Mouse (Mus musculus): ENCODE data around the gene Bcl6.

The Bcl6 gene

DNA sequence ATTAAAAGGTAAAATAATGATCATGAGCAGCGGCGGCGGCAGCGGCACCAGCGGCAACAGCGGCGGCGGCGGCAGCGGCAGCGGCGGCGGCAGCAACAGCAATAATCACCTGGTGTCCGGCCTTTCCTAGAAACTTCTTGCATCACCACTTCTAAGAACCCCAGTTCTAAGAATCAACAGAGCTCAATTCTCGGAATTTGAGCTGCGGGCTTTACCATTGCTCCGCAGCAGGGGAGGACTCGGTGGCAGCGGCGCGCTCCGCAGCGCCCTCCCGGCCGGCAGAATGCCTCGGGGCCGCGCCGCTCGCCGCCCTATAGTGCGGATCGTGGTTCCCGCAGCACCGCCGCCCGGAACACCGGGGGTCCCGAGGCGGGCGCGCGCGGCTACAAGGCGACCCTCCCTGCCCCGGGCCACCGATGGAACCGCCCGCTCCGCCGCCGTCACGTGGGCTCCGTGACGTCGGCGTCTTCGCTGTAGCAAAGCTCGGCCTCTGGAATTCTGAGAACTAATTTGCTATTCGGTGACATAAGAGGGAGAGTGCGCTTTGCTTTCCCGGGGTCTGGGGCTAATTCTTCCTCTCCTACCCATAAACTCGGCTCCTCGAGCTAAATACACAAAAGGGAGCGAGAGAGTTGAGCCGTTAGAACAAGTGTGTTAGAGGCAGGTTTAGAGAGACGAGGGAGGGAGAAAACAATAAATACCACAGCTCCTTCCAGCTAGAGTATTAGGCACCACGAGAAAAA lies at the start of gene Bcl6, which contains the start of gene Gm37419:
Bcl6 (minus strand) TSS at position 387 of the 743 bp plus-strand sequence.
Gm37419 (plus strand) TSS at position 17 of the 743 bp plus-strand sequence.
- DNase-seq (ENCODE audit: low spot score in 2 of 2), result peak; percentile 82 to 85

DNA sequence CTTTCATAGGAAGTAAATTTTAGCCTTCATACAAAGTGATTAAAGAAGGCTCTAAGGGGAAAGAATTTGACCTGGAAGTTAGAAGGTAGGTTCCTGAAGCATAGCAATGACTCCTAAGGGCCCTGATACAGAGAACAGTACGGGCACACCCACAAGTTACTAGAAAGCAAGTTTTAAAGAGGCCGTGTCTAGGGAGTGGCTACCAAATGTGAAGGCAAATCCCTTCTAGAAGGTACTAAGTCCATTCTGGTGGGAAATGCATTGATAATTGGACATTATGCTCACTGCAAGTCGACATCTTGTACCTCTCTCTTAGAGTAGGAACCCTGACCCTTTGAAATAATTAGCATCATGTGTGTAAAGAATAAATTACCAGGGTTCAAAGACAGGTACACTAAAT lies 47.7 kb upstream of the Bcl6 start:
- no peak for DNase-seq (ENCODE audit: low spot score in 2 of 2)

DNA sequence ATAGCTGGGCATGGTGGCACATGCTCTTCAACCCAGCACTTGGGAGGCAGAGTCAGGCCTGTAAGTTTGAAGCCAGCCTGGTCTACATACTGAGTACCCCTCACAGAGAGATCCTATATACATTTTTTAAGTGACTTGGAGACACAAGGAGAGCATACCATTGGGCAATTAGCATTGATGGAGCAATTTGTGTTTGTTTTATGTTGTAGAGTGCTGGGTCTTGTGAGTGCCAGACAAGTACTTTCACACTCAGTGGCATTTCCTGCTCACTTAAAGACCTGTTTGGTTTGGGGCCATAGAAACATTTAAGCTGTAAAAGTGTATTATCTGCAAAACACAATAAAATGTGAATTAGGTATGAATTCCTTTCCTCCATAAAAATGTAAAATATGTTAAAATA lies 47.1 kb upstream of the Bcl6 start:
- no peak for DNase-seq (ENCODE audit: low spot score in 2 of 2)

DNA sequence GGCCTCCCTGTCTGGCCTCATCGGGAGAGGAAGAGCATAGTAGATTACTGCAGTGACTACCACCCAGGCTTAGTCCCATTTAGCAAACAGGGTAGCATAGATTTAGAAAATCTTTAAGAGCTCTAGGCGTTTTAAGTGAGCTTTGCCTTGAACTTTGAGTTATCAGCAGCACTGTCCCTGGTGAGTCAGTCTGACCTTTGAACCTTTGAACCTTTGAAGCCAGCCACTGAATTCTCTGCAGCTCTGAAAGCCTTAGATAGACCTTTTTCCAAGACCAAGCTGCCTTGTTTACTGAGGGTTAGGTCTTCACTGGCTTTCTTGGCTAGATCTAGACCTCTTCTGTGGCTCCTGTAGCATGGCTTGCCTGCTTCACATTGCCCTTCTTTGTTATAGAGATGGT lies 45.8 kb upstream of the Bcl6 start:
- DNase-seq (ENCODE audit: low spot score in 2 of 2), result no peak

DNA sequence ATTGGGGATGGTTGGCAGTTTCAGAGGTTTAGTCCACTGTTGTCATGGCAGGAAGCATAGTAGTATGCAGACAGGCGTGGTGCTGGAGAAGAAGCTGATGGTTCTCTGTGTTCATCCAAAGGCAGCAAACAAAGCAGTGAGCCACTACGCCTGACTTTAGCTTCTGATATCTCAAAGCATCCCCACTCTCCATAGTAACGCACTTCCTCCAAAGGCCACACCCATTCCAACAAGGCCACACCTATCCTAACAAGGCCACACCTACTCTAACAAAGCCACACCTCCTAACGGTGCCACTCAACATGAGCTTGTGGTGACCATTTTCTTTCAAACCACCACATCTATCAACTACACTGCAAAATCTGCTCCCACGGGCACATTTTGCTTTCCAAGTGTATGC lies 44.6 kb upstream of the Bcl6 start:
- DNase-seq (ENCODE audit: low spot score in 2 of 2), result no peak

DNA sequence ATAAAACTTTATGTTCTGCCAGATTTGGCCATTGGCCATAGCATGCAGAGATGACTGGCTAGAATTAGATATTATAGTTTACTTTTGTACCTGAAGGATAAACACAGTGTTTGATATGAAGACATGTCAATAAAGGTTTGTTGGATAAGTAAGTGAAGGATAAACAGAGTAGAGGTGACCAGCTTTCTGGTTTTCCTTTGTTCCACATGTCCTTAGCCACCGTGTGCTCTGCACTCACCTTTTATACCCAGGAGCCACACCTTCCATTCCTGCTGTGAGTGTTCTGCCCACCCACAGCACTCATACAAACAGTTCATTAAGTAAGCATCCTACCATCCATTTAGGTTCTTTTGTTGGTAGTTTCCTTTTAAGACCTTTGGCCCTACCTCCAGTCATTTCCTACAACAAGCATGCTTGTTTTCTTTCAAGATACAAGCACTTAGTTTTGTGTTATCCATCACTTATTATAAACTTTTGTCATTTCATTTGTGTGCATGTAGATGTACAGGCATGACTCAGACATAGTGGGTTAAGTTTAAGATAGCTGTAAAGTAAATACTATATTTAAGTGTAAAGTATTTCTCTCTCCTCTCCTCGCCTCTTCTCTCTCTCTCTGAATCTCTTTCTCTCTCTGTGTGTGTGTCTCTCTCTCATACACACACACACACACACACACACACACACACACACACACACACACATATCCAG lies 41.5 kb upstream of the Bcl6 start:
- DNase-seq (ENCODE audit: low spot score in 2 of 2), result no peak

DNA sequence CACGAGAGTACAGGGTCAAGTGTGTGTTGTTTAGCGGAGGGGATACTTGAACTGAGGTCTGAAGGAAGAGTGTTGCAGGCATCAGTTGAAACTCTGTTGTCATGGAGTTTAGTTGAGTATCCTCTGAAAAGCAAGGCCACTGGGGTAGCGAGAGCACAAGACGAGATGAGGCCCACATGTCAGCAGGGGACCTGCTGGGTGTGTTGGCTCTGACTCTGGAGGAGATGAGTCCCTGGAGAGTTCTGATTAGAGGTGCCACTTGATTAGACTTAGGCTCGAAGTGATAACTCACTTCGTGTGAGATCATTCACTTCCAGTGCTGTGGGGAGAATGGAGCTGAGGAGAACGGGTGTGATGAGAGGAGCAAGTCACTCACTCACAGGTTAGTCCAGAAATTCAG lies 36.8 kb upstream of the Bcl6 start:
- DNase-seq (ENCODE audit: low spot score in 2 of 2), result no peak

DNA sequence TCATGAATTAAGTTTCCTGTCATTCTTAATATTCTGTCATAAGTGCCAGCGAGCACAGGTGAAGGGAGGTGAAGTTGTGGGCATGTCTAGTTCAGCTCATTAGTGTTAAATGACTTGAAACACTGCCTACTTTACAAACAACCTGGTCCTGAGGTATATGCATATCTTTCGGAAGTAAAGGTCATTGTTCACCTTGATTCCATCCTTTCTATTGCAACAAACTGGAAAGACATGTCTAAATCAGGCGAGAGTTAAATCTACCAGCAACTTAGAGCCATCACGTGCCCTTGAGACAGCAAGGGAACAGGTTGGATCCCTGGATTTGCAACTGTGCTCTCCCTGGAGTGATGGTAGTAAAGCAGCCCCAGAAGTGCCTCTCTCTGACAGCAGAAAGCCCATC lies 34.0 kb upstream of the Bcl6 start:
- DNase-seq (ENCODE audit: low spot score in 2 of 2), result no peak

DNA sequence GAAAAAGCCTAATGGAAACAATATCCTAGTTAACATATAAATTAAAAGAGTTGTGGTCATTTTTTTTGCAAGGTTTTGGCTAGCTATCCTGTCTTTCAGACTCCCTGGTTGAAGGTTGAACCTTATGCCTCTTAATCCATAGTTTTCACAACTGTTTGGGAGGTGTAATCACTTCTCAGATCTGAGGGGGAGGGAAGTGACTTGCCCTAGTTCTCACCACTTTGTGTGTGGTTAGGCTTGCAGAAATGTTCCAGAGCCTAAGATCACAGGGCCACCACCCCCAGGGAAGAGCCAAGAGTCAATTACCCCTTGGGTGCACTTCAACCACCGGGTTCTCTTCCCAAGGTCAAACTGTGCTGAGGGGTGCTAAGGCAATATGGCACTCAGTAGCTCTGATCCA lies 33.1 kb upstream of the Bcl6 start:
- no peak for DNase-seq (ENCODE audit: low spot score in 2 of 2)

DNA sequence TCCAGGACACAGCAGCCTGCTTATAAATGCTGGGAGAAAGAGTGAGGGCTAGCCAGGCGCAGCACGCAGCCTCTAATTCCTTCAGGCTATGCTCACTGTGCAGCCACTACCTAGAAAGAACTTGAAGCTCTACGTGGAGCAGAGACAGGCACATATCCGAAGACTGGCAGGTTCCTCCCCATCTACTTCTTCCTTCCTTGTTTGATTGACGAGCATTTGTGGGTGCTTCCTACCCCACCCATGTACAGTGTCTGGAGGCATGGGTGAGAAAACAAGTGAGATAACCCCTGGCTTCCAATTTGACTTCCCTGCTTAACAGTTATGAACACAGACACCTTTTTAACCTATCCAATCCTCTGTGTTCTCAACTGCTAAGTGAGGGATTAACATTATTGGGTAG lies 28.1 kb upstream of the Bcl6 start:
- no peak for DNase-seq (ENCODE audit: low spot score in 2 of 2)

DNA sequence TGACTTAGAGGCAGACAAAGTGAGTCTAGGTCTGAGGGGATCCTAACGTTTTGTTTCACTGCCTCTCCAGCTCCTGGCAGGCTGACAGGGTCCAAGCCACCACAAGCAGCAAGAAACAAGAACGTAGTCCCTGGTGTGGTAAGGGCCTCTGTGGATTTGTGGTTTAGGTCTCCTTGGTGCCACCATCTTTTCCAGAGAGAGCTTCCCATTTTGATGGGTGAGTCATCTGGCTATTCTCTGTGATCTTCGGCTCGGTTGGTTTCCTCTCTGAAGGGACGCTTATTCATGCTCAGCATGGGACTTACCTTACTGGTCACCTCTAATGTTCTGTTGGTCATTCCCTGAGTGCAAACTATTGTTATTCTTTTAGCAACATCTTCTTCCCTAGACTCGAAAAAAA lies 27.6 kb upstream of the Bcl6 start:
- no peak for DNase-seq (ENCODE audit: low spot score in 2 of 2)

DNA sequence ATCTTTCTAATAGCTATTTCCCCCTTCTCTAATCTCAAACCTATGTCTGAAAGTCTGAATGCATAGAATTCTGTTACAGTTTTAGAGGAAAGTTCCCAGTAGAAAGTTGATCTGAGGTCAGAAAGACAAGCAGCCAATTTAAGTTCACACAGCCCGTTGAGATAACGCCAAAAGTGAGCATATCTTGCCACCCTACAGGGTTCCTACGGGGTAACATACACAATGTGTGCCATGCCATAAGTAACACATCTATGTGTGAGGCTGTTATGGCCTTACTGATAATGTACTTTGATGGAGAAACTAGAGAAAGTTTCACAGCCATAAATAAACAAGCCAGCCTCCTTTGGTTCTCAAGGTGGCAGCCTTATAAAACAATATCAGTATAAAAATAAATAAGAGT lies 25.7 kb upstream of the Bcl6 start:
- no peak for DNase-seq (ENCODE audit: low spot score in 2 of 2)

DNA sequence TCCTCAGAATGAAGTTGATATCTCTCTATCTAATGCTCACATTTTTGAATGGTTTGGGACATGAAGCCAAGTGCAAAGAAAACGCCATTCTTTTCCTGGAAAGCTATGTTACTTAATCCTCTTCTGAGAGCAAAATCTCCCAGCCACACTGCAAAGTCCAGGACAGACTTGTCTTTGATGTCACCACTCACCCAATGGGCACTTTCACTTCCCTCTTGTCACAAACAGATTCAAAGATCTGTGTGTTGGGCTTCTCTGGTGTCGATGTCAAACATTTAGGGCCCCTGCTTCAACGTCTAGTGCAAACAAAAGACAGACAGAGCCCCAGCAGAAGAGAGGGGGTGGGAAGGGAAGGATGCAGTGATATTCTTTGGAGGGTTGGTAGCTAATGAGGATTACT lies 23.4 kb upstream of the Bcl6 start:
- no peak for DNase-seq (ENCODE audit: low spot score in 2 of 2)

DNA sequence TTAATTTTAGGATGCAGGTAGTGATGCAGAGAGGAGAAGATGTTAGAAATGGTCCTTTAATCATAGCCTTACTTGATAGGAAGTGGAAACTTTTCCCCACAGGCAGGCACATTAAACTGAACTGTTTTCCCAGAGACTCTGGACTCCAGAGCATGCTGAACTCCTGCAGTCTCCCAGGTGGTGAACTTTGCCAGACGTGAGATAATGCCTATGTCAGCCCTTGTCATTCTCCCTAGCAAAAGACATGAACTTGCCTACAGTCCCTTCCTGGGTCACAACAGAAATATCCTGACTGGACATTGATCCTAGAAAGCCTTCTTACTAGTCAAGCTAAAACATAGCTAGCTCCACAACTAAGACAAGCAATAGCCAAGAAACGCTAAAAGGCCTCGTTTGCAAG lies 22.7 kb upstream of the Bcl6 start:
- DNase-seq (ENCODE audit: low spot score in 2 of 2), result no peak

DNA sequence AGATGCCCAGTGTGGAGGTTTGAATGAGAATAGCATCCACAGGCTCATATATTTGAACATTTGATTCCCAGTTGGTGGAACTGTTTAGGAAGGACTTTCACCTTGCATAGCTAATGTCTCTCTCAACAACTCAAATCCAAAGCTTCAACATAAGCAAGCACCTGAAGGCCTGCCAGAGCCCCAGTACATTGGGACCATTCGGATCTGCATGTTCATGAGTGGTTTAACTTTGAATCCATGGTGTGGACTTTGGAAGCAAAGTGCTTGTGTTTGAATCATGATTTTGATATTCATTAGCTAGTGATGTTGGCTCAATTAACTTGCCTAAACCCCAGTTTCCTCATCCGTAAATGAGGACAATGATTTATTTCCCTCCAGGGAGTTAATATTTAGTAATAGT lies 21.2 kb upstream of the Bcl6 start:
- DNase-seq (ENCODE audit: low spot score in 2 of 2), result no peak

DNA sequence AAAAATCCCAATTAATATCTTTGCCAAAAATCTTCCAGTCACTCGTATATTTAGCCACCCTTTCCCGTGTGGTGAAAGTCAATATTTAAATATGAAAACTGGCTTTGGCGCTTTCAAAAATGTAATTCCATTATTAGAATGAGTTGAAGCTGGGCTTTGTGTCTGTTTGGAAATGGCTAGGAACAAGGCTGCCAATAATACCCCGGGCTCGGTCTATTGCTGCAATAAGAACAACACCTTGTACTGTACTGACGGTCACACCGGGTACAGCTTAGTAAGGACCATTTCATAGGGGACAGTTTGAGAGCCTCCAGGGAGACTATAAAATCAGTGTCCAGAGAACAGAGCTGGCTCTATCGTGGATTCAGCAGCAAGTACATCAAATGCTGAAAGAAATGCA lies 17.3 kb upstream of the Bcl6 start:
- no peak for DNase-seq (ENCODE audit: low spot score in 2 of 2)

DNA sequence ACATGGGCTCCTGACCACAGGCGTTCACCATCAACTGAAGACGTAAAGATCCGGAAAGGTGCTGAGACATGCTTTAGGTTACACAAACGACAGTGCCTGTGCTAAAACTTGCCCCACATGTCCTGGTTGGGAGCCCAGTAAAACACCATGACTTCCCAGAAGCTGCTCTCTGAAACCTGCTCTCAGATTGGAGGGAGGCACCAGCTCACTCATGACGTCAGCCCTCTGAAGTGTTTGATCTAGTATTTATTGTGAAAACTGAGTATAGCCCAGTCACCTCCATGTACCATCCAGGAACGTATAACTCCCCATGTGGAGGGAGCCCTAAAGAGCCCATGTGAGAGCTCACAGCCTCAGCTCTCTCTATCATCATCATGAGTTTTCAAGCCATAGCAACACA lies 9.3 kb upstream of the Bcl6 start:
- no peak for DNase-seq (ENCODE audit: low spot score in 2 of 2)

DNA sequence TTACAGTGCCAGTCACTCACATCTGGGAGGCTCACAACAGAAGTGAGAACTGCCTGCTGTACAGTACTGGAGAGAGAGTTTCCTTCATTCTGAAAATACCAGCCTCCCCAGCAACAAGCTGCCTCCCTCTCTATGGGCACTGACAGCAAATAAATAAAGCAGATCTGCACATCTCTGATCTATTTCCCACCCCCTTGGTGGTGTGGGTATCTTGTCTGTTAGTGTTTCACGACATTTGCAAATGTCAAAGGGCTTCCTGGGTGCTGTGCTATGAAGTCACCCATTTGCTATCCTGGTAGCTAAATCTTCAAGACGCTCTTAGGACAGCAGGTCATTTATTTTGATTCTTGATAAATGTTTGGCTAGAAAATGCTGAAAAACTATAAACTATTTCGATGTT lies 8.6 kb upstream of the Bcl6 start:
- no peak for DNase-seq (ENCODE audit: low spot score in 2 of 2)

DNA sequence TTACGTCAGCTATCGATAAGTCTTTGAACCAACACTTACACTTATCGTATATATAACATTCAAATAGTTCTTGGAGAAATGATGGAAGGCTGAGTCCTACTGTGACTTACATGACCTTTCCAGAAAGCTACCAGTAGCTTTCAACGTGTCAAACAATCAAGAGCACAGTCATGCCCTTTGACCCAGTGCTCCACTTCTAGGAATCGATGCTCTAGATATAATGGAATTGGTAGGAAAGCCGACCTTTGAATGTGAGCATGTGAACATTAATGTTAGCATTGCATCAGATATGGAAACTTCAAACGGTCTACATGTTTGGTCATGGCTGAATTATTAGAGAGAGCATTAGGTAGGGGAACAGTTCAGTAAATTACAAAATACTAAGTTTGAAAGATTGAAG lies 7.7 kb upstream of the Bcl6 start:
- no peak for DNase-seq (ENCODE audit: low spot score in 2 of 2)

DNA sequence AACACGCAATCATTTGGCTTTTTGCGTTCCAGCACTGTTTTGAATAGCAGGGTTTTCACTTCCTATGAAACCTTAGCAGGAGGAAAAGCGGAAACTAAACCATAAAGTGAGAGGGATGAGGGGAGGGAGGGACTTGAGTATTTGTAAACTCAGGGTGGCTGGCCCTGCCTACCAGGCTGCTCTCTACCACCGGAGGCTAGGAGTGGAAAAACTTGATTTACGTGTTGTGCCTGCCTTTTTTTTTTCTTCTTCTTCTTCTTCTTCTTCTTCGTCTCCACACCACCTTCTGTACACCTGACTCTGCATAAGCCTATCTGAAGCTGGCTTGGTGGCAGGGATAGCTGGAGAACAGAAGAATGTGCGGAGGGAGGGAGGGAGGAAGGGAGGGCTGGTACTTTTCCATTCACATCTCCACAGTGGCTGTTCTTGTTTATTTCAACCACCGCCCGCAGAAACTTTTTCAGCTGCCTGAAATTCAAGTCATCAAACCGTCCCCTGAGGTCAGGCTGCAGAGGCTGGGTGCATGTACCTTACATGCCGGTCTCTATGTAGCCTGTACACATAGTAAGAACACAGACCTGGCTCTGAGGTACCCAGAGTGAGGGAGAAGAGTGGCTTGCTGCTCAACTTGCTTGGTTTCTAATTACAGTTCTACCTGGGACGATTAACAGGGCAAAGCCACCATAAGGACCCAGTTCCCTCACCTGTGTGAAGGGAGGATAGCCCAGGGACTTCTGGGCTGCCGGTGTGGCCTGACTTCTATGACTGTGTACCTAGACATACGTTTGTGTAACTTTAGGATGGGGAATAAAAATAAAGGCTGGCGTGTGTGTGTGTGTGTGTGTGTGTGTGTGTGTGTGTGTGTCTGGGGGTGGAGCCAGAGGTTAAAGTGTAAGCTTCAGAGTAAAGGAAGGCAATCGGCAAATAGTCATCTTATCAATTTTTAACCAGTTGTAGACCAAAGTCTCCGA lies 5.0 kb upstream of the Bcl6 start:
- no peak for DNase-seq (ENCODE audit: low spot score in 2 of 2)

DNA sequence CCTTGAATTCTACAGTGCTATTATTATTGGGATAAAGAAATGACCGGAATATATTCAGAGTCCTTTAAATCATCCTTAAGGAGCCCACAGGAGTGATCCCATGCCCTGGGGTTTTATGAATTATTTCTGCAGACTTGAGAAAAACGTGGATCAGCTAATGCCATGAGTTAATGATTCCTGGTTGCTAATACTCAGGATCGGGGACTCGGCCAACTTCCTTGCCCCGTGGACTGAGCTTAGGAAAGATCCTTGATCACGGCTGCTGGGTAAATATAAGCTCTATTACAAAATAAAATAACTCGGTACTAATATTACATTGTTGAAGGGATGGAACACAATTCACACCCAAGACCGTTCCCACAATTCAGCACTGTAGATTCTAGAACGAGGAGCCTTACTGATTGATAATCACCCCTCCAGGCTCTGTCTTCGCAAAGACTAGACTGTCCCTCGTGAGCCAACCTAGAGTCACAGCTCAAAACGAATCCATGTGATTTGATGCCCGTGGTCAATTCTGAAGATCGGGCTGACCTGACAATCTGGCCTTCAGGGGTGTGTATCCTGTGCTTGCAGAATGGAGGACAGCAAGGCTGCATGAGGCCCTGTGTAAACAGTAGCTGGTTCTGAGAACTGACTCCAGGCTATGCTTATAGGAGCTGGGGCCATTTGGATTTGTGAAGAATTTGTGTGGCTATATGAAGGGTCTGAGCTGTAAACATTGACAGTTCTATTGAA lies 3.4 kb upstream of the Bcl6 start:
- no peak for DNase-seq (ENCODE audit: low spot score in 2 of 2)

DNA sequence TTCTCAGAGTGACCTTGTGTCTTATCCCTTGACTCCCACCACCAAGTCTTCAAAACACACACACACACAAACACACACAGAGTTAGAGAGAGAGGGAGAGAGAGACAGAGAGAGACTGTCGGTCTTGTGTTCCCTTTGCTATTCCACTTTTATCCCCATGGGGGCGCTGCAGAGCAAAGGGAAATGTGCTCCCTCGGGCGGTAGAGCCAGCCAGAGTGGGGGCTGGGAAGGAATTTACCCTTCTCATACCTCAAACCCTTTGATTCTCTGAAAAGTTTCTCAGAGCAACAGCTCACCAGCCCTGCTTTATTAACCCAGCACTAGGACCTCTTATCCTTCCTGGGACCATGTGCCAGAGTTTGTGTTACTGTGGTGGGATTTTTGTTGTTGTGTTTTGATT lies 2.5 kb upstream of the Bcl6 start:
- peak; percentile 73 to 92 for DNase-seq (ENCODE audit: low spot score in 2 of 2)
